ENCODE assay signal across 15 mouse cellular contexts in genomic region chr16:77030435-77030834, GRCm38 (mm10). TPM values are rescaled to one million over a fixed set of nuclear protein-coding genes. Genes with fewer than 3 reads are reported as not detected.
DNase-seq lines count a peak whose midpoint lies in the region; ATAC-seq lines count a peak whose summit lies in the region.
"Had no signal": no experiment of that assay in that cellular context is flagged by ENCODE, and none has a peak within 500 bp of the region (broad histone marks: within the 10 kb centered on the region; RNA-seq: fewer than 3 reads in every experiment).

No protein-coding gene starts in this region.

- H3K4me2 ChIP-seq in midbrain, embryonic 15.5 days = no peak overlapping the region
- H3K4me2 ChIP-seq in midbrain, embryonic 14.5 days (ENCODE audit: low read length) = no peak overlapping the region
- H3K4me2 ChIP-seq: heart, embryonic 13.5 days had no signal

- no peak for DNase-seq in midbrain, embryonic 14.5 days
- DNase-seq in adipocyte (ENCODE audit: low spot score) = peak; percentile 46
- DNase-seq in gastrocnemius, postnatal 10 days = no peak
- DNase-seq in urinary bladder, postnatal 10 days (ENCODE audit: low spot score) = no peak
- DNase-seq: adrenal gland, postnatal 36 days; cerebellum, adult 18-20 months; kidney, postnatal 14 days; layer of hippocampus, postnatal 36 days; right cerebral cortex, postnatal 4 days had no signal

- no peak overlapping the region for H3K4me3 ChIP-seq in midbrain, embryonic 15.5 days
- H3K4me3 ChIP-seq in midbrain, embryonic 14.5 days (replicated peaks; ENCODE audit: low read depth, low read length) = no peak overlapping the region
- H3K4me3 ChIP-seq in megakaryocyte, embryonic 14.5 days (replicated peaks) = peak overlapping the region; percentile 65
- H3K4me3 ChIP-seq: heart, embryonic 13.5 days had no signal

- H3K36me3 ChIP-seq in midbrain, embryonic 15.5 days (replicated peaks) = no peaks in the 10 kb centered on the region
- no peaks in the 10 kb centered on the region for H3K36me3 ChIP-seq in midbrain, embryonic 14.5 days (ENCODE audit: control insufficient read depth, insufficient read depth, low read length)
- peaks cover 62% of the 10 kb centered on the region for H3K36me3 ChIP-seq in megakaryocyte, embryonic 14.5 days (replicated peaks; ENCODE audit: low read length)

- H3K27me3 ChIP-seq in midbrain, embryonic 15.5 days (replicated peaks) = no peaks in the 10 kb centered on the region
- H3K27me3 ChIP-seq in midbrain, embryonic 14.5 days (ENCODE audit: control insufficient read depth, insufficient read depth, low read length) = no peaks in the 10 kb centered on the region
- H3K27me3 ChIP-seq in megakaryocyte, embryonic 14.5 days (replicated peaks) = no peaks in the 10 kb centered on the region
- H3K27me3 ChIP-seq: CH12.LX; heart, embryonic 13.5 days had no signal

- peaks cover 6% of the 10 kb centered on the region; the same call in 1 of the 2 replicates for H3K4me1 ChIP-seq in midbrain, embryonic 15.5 days
- 0 out of 2 replicates have a peak, but pooled peaks cover 3% of the 10 kb centered on the region for H3K4me1 ChIP-seq in midbrain, embryonic 14.5 days (ENCODE audit: control insufficient read depth, insufficient read depth, low read length)
- peaks cover 66% of the 10 kb centered on the region for H3K4me1 ChIP-seq in megakaryocyte, embryonic 14.5 days

- no peak overlapping the region for H3K9ac ChIP-seq in midbrain, embryonic 15.5 days
- no peak overlapping the region for H3K9ac ChIP-seq in midbrain, embryonic 14.5 days (replicated peaks; ENCODE audit: low read length)
- H3K9ac ChIP-seq: heart, embryonic 13.5 days had no signal

- H3K9me3 ChIP-seq in midbrain, embryonic 15.5 days = no peaks in the 10 kb centered on the region
- H3K9me3 ChIP-seq in midbrain, embryonic 14.5 days (ENCODE audit: control insufficient read depth, low read length) = no peaks in the 10 kb centered on the region
- H3K9me3 ChIP-seq in megakaryocyte, embryonic 14.5 days = no peaks in the 10 kb centered on the region

- 55% methylated on average over 2 of the region's 2 CpGs for WGBS in midbrain, embryonic 15.5 days
- 61% methylated on average over 2 of the region's 2 CpGs for WGBS in midbrain, embryonic 14.5 days

- no peak overlapping the region for H3K27ac ChIP-seq in midbrain, embryonic 15.5 days
- H3K27ac ChIP-seq in midbrain, embryonic 14.5 days (replicated peaks; ENCODE audit: low read depth, low read length) = no peak overlapping the region
- H3K27ac ChIP-seq: heart, embryonic 13.5 days had no signal

- ATAC-seq in midbrain, embryonic 15.5 days (replicated peaks) = 0 out of 2 replicates have a peak, but pooled peaks have one; percentile 32
- ATAC-seq in midbrain, embryonic 14.5 days (ENCODE audit: low FRiP score, low TSS enrichment) = no peak
- peak; percentile 47 to 54 for ATAC-seq in hematopoietic stem cell, adult 5-6 weeks (replicated peaks in 1 of 2; ENCODE audit: insufficient read depth in 1 of 2, low FRiP score in 2 of 2, low TSS enrichment in 1 of 2, low read depth in 1 of 2, poor library complexity in 2 of 2, severe bottlenecking in 2 of 2)
- ATAC-seq: intestine, embryonic 16.5 days had no signal

RNA-seq across cellular contexts. Expression of gene Usp25, which starts 16.9 kb away (rescaled TPM):
- 9.4 and 10.7 TPM in 2 replicates for polyA plus RNA-seq in midbrain, embryonic 15.5 days (2015; fragmentation: Nextera tagmentation; extraction: Ambion mirVana)
- 9.1 and 14.4 TPM in 2 replicates for polyA plus RNA-seq in midbrain, embryonic 14.5 days (2014; fragmentation: Nextera tagmentation; extraction: Ambion mirVana)
- total RNA-seq in hematopoietic stem cell, adult 5-6 weeks (2017) = 89.2 and 104 TPM in 2 replicates
- 2.1 and 9.6 TPM in 2 replicates for polyA plus RNA-seq in megakaryocyte, embryonic 14.5 days (2012; ENCODE audit: insufficient read depth, low replicate concordance)
- 10 to 100 TPM; 76.4 to 78.0 TPM for total RNA-seq in gastrocnemius, postnatal 10 days (2021)
